Mouse (Mus musculus): Measurements from ENCODE around the gene Mlh1. TPM values are rescaled to one million over a fixed set of nuclear protein-coding genes. Genes with fewer than 3 reads are reported as not detected.
A peak's percentile ranks its signal among the peaks of the same experiment; 100 is the strongest.

Gene Mlh1
- polyA plus RNA-seq, 1 experiment from 2014 or later: 49.8 TPM

- Histone ChIP-seq H3K9me3 (replicated peaks) (no peaks in the 10 kb centered on the region), H3K4me3 (no peak overlapping the region), H3K36me3 (no peaks in the 10 kb centered on the region), H3K27me3 (ENCODE audit: low read depth, poor library complexity, severe bottlenecking) (no peaks in the 10 kb centered on the region), H3K4me1 (no peaks in the 10 kb centered on the region), H3K27ac (no peak overlapping the region)
- WGBS: 79% methylated on average over 7 of the region's 7 CpGs
- DNase-seq (ENCODE audit: low spot score): no peak
Measured at GRCm38 (mm10) chr9:111296433-111296832, 24.8 kb upstream of the Mlh1 start.

- no peaks in the 10 kb centered on the region for H3K27me3 ChIP-seq (ENCODE audit: low read depth, poor library complexity, severe bottlenecking)
- no peak overlapping the region for H3K4me3 ChIP-seq
- 80% methylated on average over 2 of the region's 2 CpGs for WGBS
- no peak for DNase-seq (ENCODE audit: low spot score)
- no peaks in the 10 kb centered on the region for H3K36me3 ChIP-seq
- peaks cover 5% of the 10 kb centered on the region; the same call in 1 of the 2 replicates for H3K4me1 ChIP-seq
- no peak overlapping the region for H3K27ac ChIP-seq
- H3K9me3 ChIP-seq (replicated peaks): no peaks in the 10 kb centered on the region
Measured at GRCm38 (mm10) chr9:111295323-111295722, 23.7 kb upstream of the Mlh1 start.

GRCm38 (mm10) chr9:111294911-111295310 is 23.3 kb upstream of the Mlh1 start:
- WGBS: 97% methylated on average over 6 of the region's 6 CpGs
- H3K9me3 ChIP-seq (replicated peaks): no peaks in the 10 kb centered on the region
- H3K4me1 ChIP-seq: peaks cover 8% of the 10 kb centered on the region; the same call in 1 of the 2 replicates
- no peaks in the 10 kb centered on the region for H3K27me3 ChIP-seq (ENCODE audit: low read depth, poor library complexity, severe bottlenecking)
- no peak for DNase-seq (ENCODE audit: low spot score)
- no peak overlapping the region for H3K27ac ChIP-seq
- H3K4me3 ChIP-seq: no peak overlapping the region
- no peaks in the 10 kb centered on the region for H3K36me3 ChIP-seq

DNA sequence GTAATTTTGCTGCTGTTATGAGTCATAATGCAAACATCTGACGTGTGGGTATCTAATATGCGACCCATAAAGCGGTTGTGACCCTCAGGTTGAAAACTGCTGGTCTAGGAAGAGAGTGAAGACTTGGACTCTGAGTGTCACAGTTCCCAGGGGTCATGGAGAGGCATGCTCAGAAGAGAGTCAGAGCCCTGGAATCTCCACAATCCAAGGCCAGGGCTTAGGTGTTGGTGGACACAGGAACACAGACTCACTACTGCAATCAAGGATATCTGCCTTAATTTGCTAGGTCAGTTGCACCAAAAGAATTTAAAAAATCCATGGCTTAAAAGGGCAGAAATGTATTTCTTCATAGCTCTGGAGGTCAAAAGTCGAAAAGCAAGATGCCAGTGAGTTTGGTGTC is 21.6 kb upstream of the Mlh1 start:
- peaks cover 18% of the 10 kb centered on the region for H3K4me1 ChIP-seq
- WGBS: 88% methylated on average over 4 of the region's 4 CpGs
- no peak overlapping the region for H3K27ac ChIP-seq
- DNase-seq (ENCODE audit: low spot score): no peak
- H3K9me3 ChIP-seq (replicated peaks): no peaks in the 10 kb centered on the region
- H3K36me3 ChIP-seq: no peaks in the 10 kb centered on the region
- no peak overlapping the region for H3K4me3 ChIP-seq
- no peaks in the 10 kb centered on the region for H3K27me3 ChIP-seq (ENCODE audit: low read depth, poor library complexity, severe bottlenecking)

DNA sequence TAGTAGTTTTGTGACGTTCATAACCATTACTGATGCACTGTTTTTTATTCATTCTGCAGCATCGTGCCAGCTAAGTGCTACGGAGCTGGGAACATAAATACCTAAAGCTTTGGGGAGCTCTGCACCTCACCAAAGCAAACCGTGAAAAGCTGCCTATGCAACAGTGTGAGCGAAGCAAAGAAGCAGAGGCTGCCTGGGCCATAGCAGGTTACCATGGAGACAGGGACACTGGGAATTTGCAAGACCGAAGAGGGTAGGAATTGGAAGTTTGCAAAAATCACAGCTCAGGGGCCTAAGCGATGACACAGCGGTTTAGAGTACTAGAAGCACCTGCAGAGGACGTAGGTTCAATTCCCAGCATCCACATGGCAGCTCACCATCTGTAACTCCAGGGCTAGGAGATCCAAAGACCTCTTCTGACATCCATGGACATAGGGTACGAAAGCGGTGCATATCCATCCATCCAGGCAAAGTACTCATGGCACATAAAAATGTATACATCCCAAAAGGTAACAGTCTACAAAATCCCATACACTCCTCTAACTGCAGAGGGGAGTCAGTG is 19.0 kb upstream of the Mlh1 start:
- WGBS: 76% methylated on average over 11 of the region's 11 CpGs

GRCm38 (mm10) chr9:111289832-111290339 is 18.3 kb upstream of the Mlh1 start:
- Histone ChIP-seq H3K27me3 (ENCODE audit: low read depth, poor library complexity, severe bottlenecking) (no peaks in the 10 kb centered on the region), H3K4me3 (peak overlapping the region; percentile 32; the same call in 1 of the 2 replicates), H3K4me1 (peaks cover 32% of the 10 kb centered on the region), H3K27ac (peak overlapping the region; percentile 75), H3K36me3 (no peaks in the 10 kb centered on the region), H3K9me3 (replicated peaks) (no peaks in the 10 kb centered on the region)
- 16% methylated on average over 21 of the region's 21 CpGs for WGBS
- peak; percentile 98 for DNase-seq (ENCODE audit: low spot score)

More for the DNA sequence above, 19.0 kb upstream of the Mlh1 start:
- Histone ChIP-seq H3K27ac (no peak overlapping the region), H3K27me3 (ENCODE audit: low read depth, poor library complexity, severe bottlenecking) (no peaks in the 10 kb centered on the region), H3K36me3 (no peaks in the 10 kb centered on the region), H3K4me3 (no peak overlapping the region), H3K4me1 (peaks cover 27% of the 10 kb centered on the region), H3K9me3 (replicated peaks) (no peaks in the 10 kb centered on the region)
- no peak for DNase-seq (ENCODE audit: low spot score)

DNA sequence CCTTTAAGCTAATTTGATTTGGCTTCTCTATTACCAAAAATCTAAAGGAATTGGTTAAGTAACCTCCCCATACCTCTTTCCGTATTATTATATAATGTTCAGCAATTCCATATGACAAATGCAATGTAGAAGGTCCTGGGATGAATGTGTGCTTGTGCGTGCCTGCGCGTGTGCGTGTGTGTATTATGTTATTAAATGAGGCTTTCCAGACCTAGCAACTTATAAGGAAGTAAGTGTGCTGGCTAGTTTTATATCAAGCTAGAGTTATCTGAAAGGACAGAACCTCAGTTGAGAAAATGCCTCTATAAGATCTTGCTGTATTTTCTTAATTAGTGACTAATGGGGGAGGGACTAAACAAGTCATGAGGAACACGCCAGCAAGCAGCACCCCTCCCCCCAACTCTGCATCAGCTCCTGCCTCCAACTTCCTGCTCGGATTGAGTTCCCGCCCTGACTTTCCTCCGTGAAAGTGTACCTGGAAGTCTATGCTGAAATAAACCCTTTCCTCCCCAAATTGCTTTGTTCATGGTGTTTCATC is 17.8 kb upstream of the Mlh1 start:
- peak; percentile 43 for DNase-seq (ENCODE audit: low spot score)
- 54% methylated on average over 9 of the region's 9 CpGs for WGBS
- Histone ChIP-seq H3K27me3 (ENCODE audit: low read depth, poor library complexity, severe bottlenecking) (no peaks in the 10 kb centered on the region), H3K9me3 (replicated peaks) (no peaks in the 10 kb centered on the region), H3K4me3 (peak overlapping the region; percentile 32; the same call in 1 of the 2 replicates), H3K27ac (peak overlapping the region; percentile 75), H3K4me1 (peaks cover 32% of the 10 kb centered on the region), H3K36me3 (no peaks in the 10 kb centered on the region)

- Histone ChIP-seq H3K9me3 (replicated peaks) (no peaks in the 10 kb centered on the region), H3K36me3 (no peaks in the 10 kb centered on the region), H3K4me3 (no peak overlapping the region), H3K4me1 (peaks cover 32% of the 10 kb centered on the region), H3K27ac (no peak overlapping the region), H3K27me3 (ENCODE audit: low read depth, poor library complexity, severe bottlenecking) (no peaks in the 10 kb centered on the region)
- DNase-seq (ENCODE audit: low spot score): no peak
- 94% methylated on average over 4 of the region's 4 CpGs for WGBS
Measured at GRCm38 (mm10) chr9:111287956-111288355, 16.4 kb upstream of the Mlh1 start.

DNA sequence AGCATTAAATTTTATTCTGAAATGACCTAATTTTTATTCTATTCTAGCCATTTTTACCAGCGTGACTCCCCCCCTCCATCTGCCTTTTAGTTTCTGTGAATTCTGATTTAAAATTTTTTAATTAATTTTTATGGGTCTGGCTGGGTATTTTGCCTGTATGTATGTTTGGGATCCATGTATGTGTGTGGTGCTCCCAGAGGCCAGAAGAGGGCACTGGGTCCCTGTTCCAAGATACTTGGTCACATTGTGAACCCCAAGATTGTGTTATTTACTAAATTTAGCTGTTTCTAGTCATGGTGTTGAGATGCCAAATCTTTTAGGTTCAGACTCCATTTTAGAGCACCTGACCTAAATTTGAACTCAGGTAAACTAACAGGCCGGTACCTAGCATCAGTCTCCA is 14.9 kb upstream of the Mlh1 start:
- Histone ChIP-seq H3K4me1 (peaks cover 32% of the 10 kb centered on the region), H3K4me3 (no peak overlapping the region), H3K27ac (no peak overlapping the region), H3K27me3 (ENCODE audit: low read depth, poor library complexity, severe bottlenecking) (no peaks in the 10 kb centered on the region), H3K36me3 (no peaks in the 10 kb centered on the region), H3K9me3 (replicated peaks) (no peaks in the 10 kb centered on the region)
- WGBS: 76% methylated on average over 2 of the region's 2 CpGs
- DNase-seq (ENCODE audit: low spot score): no peak

- WGBS: 23% methylated on average over 5 of the region's 5 CpGs
- Histone ChIP-seq H3K27ac (no peak overlapping the region), H3K4me1 (peaks cover 29% of the 10 kb centered on the region), H3K4me3 (no peak overlapping the region), H3K36me3 (no peaks in the 10 kb centered on the region), H3K9me3 (replicated peaks) (no peaks in the 10 kb centered on the region), H3K27me3 (ENCODE audit: low read depth, poor library complexity, severe bottlenecking) (no peaks in the 10 kb centered on the region)
- DNase-seq (ENCODE audit: low spot score): peak; percentile 44
Measured at GRCm38 (mm10) chr9:111285676-111286075, 14.1 kb upstream of the Mlh1 start.

GRCm38 (mm10) chr9:111285061-111285460 is 13.5 kb upstream of the Mlh1 start:
- Histone ChIP-seq H3K9me3 (replicated peaks) (no peaks in the 10 kb centered on the region), H3K36me3 (no peaks in the 10 kb centered on the region), H3K27me3 (ENCODE audit: low read depth, poor library complexity, severe bottlenecking) (no peaks in the 10 kb centered on the region), H3K4me1 (peaks cover 25% of the 10 kb centered on the region), H3K4me3 (no peak overlapping the region), H3K27ac (no peak overlapping the region)
- WGBS: 46% methylated on average over 3 of the region's 3 CpGs
- DNase-seq (ENCODE audit: low spot score): no peak

GRCm38 (mm10) chr9:111275156-111275555 is 3.6 kb upstream of the Mlh1 start:
- H3K36me3 ChIP-seq: peaks cover 65% of the 10 kb centered on the region
- peak overlapping the region; percentile 34 for H3K4me3 ChIP-seq
- H3K9me3 ChIP-seq (replicated peaks): no peaks in the 10 kb centered on the region
- DNase-seq (ENCODE audit: low spot score): no peak
- no peak overlapping the region for H3K27ac ChIP-seq
- peaks cover 42% of the 10 kb centered on the region for H3K4me1 ChIP-seq
- no peaks in the 10 kb centered on the region for H3K27me3 ChIP-seq (ENCODE audit: low read depth, poor library complexity, severe bottlenecking)
- WGBS: 30% methylated on average over 1 of the region's 1 CpGs

GRCm38 (mm10) chr9:111273958-111274357 is 2.4 kb upstream of the Mlh1 start:
- H3K4me1 ChIP-seq: peaks cover 43% of the 10 kb centered on the region
- 90% methylated on average over 1 of the region's 1 CpGs for WGBS
- H3K4me3 ChIP-seq: 0 out of 2 replicates have a peak overlapping the region, but pooled peaks have one; percentile 34
- no peaks in the 10 kb centered on the region for H3K27me3 ChIP-seq (ENCODE audit: low read depth, poor library complexity, severe bottlenecking)
- peaks cover 55% of the 10 kb centered on the region for H3K36me3 ChIP-seq
- DNase-seq (ENCODE audit: low spot score): no peak
- H3K27ac ChIP-seq: no peak overlapping the region
- H3K9me3 ChIP-seq (replicated peaks): no peaks in the 10 kb centered on the region

All from limb, embryonic 10.5 days (tissue).